Mouse (Mus musculus) cerebellum, adult 11-12 months (tissue): Measurements from ENCODE around the gene Gm9736.
"Not testable (repeated sequence)": the region's sequence is repeated elsewhere in the genome, so short reads cannot be mapped to it uniquely, and the experiment has no call there.

Source experiments
- DNase-seq: peaks from one replicate; pipeline ENCODE4 v3.0.0; 2022

Gene Gm9736

DNA sequence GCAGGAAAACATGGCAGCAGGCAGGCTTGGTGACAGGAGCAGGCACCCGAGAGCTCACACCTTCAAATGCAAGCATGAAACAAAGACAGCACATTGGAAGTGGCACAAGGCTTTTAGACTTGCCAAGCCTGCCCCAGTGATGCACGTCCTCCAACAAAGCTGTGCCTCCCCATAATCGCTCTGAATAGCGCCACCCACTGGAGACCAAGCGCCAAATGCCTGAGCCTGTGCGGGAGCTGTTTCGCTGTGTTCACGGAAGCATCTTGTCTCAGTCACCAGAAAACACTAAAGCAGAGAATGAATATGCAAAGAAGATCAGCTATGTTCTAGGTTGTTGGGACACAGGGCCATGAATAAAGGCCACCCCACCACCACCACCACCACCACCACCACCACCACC lies 26.3 kb downstream of the Gm9736 start:
- no peak for DNase-seq

DNA sequence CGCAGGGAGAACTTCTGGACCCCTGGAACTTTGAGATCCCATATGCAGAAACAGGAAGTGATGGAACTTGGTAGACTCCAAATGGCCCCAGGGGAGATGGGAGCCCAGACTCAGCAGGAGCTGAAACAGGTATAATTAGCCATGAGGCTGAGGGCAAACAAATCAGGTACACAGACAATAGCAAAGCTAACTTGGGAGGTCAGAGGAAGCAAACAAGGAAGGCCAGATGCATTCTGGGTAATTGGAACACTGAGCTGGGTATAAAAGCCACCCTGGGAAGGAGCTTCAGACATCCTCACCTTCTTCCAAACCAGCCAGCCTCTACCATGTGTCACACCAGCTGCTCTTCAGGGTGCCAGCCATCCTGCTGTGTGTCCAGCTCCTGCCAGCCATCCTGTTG lies 30.9 kb downstream of the Gm9736 start, which contains the start of gene Krtap12-1:
Krtap12-1 (plus strand) TSS at position 301 of the 400 bp plus-strand sequence.
- DNase-seq: not testable (repeated sequence)

DNA sequence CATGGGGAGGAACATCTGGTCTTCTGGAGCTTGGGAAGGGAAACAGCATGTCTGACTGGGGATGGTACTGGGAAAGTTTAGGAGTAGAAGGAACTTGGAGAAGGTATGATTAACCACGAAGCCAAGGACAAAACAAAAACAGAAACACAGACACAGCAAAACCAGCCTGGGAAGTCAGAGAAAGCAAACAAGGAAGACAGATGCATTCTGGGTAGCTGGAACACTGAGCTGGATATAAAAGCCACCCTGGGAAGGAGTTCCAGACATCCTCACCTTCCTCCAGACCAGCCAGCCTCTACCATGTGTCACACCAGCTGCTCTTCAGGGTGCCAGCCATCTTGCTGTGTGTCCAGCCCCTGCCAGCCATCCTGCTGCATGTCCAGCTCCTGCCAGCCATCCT lies 35.6 kb downstream of the Gm9736 start, which contains the start of gene Gm10142:
Gm10142 (plus strand) TSS at position 301 of the 400 bp plus-strand sequence.
- no peak for DNase-seq

DNA sequence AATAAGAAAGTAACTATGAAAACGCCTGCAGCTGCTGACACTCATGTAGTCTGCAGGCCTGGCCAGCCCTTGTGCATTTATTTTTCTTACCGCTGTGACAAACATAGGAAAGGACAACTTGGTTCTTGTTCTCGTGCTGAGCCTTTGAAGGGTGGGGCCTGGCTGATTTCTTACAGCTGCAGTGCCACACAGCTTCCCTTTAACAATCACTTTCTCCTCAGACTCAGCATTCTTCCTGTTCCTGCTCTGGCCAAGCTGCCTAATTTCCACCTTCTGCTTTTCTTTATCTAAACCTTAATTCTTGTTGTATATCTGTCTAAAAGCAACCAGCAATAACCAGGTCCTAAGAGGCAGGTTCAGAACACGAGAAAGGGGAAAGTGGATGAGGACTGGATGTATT lies 37.4 kb downstream of the Gm9736 start:
- no peak for DNase-seq

- not testable (repeated sequence) for DNase-seq
Observed at GRCm38 (mm10) chr10:77711157-77711556, 40.0 kb downstream of the Gm9736 start, which contains the start of gene Gm10024. Gm10024 (plus strand) TSS chr10:77711457.

- no peak for DNase-seq
Observed at GRCm38 (mm10) chr10:77709831-77710230, 41.3 kb downstream of the Gm9736 start.

DNA sequence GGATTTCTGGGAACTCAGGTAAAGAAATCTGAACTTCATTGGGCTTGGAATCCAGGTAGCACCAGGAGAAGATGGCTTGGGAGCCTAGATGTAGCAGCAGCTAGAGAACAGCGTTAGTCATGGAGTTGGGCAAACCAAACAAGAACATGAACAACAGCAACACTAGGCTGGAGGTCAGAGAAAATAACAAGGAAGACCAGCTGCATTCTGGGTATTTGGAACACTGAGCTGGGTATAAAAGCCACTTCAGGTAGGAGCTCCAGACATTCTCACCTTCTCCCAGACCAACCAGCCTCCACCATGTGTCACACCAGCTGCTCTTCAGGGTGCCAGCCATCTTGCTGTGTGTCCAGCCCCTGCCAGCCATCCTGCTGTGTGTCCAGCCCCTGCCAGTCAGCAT lies 44.8 kb downstream of the Gm9736 start, which contains the start of gene Gm10272:
Gm10272 (plus strand) TSS at position 301 of the 400 bp plus-strand sequence.
- DNase-seq: no peak
